Mouse (Mus musculus) hindbrain, embryonic 16.5 days (tissue): ENCODE results near the gene Sipa1l2. TPM values are rescaled to one million over a fixed set of nuclear protein-coding genes. Genes with fewer than 3 reads are reported as not detected.

Source experiments
- ATAC-seq: fragments of 200-750 bp; cut with Nextera tagmentation; 2 replicates; pipeline ENCODE4 v1.8.0; 2017; ENCODE audit warnings: moderate TSS enrichment, moderate library complexity
- H3K27ac ChIP-seq: fragments of 300-500 bp; sonication (generic); 2 replicates; pipeline ENCODE4 v1.5.1; 2014; ENCODE audit warnings: low read depth, mild to moderate bottlenecking, control low read depth, low read length, moderate library complexity
- H3K27me3 ChIP-seq: fragments of 300-500 bp; sonication (generic); replicated peaks from 2 replicates; pipeline ENCODE4 v1.6.1; 2014; ENCODE audit warnings: low read length; ENCODE audit not compliant: control insufficient read depth, insufficient read depth
- H3K36me3 ChIP-seq: fragments of 300-500 bp; sonication (generic); 2 replicates; pipeline ENCODE4 v1.6.1; 2014; ENCODE audit warnings: mild to moderate bottlenecking, low read length, moderate library complexity, mixed read lengths; ENCODE audit not compliant: control insufficient read depth, insufficient read depth
- H3K4me1 ChIP-seq: fragments of 300-500 bp; sonication (generic); 2 replicates; pipeline ENCODE4 v1.6.1; 2014; ENCODE audit warnings: low read depth, low read length; ENCODE audit not compliant: control insufficient read depth, insufficient read depth
- H3K4me2 ChIP-seq: fragments of 300-500 bp; sonication (generic); 2 replicates; pipeline ENCODE4 v1.6.1; 2014; ENCODE audit warnings: mild to moderate bottlenecking, low read length, control low read depth, moderate library complexity
- H3K4me3 ChIP-seq: fragments of 300-500 bp; sonication (generic); 2 replicates; pipeline ENCODE4 v1.5.1; 2014; ENCODE audit warnings: mild to moderate bottlenecking, low read length, control low read depth, moderate library complexity
- H3K9ac ChIP-seq: fragments of 300-500 bp; sonication (generic); 2 replicates; pipeline ENCODE4 v1.6.1; 2014; ENCODE audit warnings: low read depth, mild to moderate bottlenecking, control low read depth, low read length, moderate library complexity
- H3K9me3 ChIP-seq: fragments of 300-500 bp; sonication (generic); 2 replicates; pipeline ENCODE4 v1.6.1; 2014; ENCODE audit warnings: mild to moderate bottlenecking, low read length, moderate library complexity; ENCODE audit not compliant: control insufficient read depth
- WGBS: fragments of 180-500 bp; shearing (Covaris S2); extraction: QIAGEN DNeasy Blood & Tissue Kit; methylation state at CpG from one replicate; pipeline ENCODE4 v1.1.7; 2014; 5-methylcytosine and 5-hydroxymethylcytosine counted together
- polyA plus RNA-seq: library from polyadenylated mRNA; unstranded; fragments of >200 nt; fragmentation: Nextera tagmentation; extraction: Ambion mirVana; gene quantifications from 2 replicates; pipeline ENCODE4 v1.2.1, GENCODE M21; 2015

The Sipa1l2 gene
- polyA plus RNA-seq, 1 experiment from 2014 or later = 15.9 TPM

- H3K27me3 ChIP-seq = no peaks in the 10 kb centered on the region
- peaks cover 6% of the 10 kb centered on the region for H3K4me1 ChIP-seq
- H3K9me3 ChIP-seq = no peaks in the 10 kb centered on the region
- H3K36me3 ChIP-seq = peaks cover 7% of the 10 kb centered on the region; the same call in 1 of the 2 replicates
- H3K4me2 ChIP-seq = no peak overlapping the region
- H3K4me3 ChIP-seq = no peak overlapping the region
- 64% methylated on average over 14 of the region's 14 CpGs for WGBS
- H3K27ac ChIP-seq = no peak overlapping the region; the same call in 1 of the 2 replicates
- no peak overlapping the region for H3K9ac ChIP-seq
- no peak for ATAC-seq
Measured at GRCm38 (mm10) chr8:125419202-125419830, 150.3 kb downstream of the Sipa1l2 start.

- whole genome bisulfite sequencing = 76% methylated on average over 6 of the region's 6 CpGs
- Histone ChIP-seq H3K27me3 (no peaks in the 10 kb centered on the region), H3K27ac (no peak overlapping the region), H3K4me2 (no peak overlapping the region), H3K36me3 (0 out of 2 replicates have a peak, but pooled peaks cover 5% of the 10 kb centered on the region), H3K4me3 (no peak overlapping the region), H3K4me1 (peaks cover 5% of the 10 kb centered on the region), H3K9ac (no peak overlapping the region), H3K9me3 (no peaks in the 10 kb centered on the region)
- ATAC-seq = peak; percentile 49; the same call in 1 of the 2 replicates
Measured at GRCm38 (mm10) chr8:125416146-125416545, 153.5 kb downstream of the Sipa1l2 start.

- 0 out of 2 replicates have a peak, but pooled peaks cover 2% of the 10 kb centered on the region for H3K36me3 ChIP-seq
- ATAC-seq = no peak
- peaks cover 5% of the 10 kb centered on the region for H3K4me1 ChIP-seq
- no peak overlapping the region for H3K9ac ChIP-seq
- H3K27me3 ChIP-seq = no peaks in the 10 kb centered on the region
- WGBS = 90% methylated on average over 8 of the region's 8 CpGs
- no peaks in the 10 kb centered on the region for H3K9me3 ChIP-seq
- H3K27ac ChIP-seq = no peak overlapping the region
- H3K4me3 ChIP-seq = no peak overlapping the region
- no peak overlapping the region for H3K4me2 ChIP-seq
Measured at GRCm38 (mm10) chr8:125414651-125415050, 155.0 kb downstream of the Sipa1l2 start.

- Histone ChIP-seq H3K27ac (no peak overlapping the region), H3K9me3 (no peaks in the 10 kb centered on the region), H3K36me3 (0 out of 2 replicates have a peak, but pooled peaks cover 2% of the 10 kb centered on the region), H3K27me3 (no peaks in the 10 kb centered on the region), H3K4me3 (no peak overlapping the region), H3K4me2 (no peak overlapping the region), H3K9ac (no peak overlapping the region), H3K4me1 (peaks cover 5% of the 10 kb centered on the region)
- WGBS = 27% methylated on average over 13 of the region's 13 CpGs
- no peak for ATAC-seq
Measured at GRCm38 (mm10) chr8:125413001-125413909, 156.4 kb downstream of the Sipa1l2 start.

- no peaks in the 10 kb centered on the region for H3K36me3 ChIP-seq
- no peaks in the 10 kb centered on the region for H3K27me3 ChIP-seq
- H3K9me3 ChIP-seq = no peaks in the 10 kb centered on the region
- no peak overlapping the region for H3K9ac ChIP-seq
- ATAC-seq = no peak
- no peak overlapping the region for H3K4me2 ChIP-seq
- peaks cover 10% of the 10 kb centered on the region for H3K4me1 ChIP-seq
- WGBS = 72% methylated on average over 5 of the region's 5 CpGs
- no peak overlapping the region for H3K27ac ChIP-seq
- no peak overlapping the region for H3K4me3 ChIP-seq
Measured at GRCm38 (mm10) chr8:125410646-125411045, 159.0 kb downstream of the Sipa1l2 start.

- WGBS = 12% methylated on average over 9 of the region's 9 CpGs
- H3K27ac ChIP-seq = no peak overlapping the region
Measured at GRCm38 (mm10) chr8:125407672-125408071, 161.9 kb downstream of the Sipa1l2 start.

GRCm38 (mm10) chr8:125406453-125406852 lies 163.2 kb downstream of the Sipa1l2 start:
- H3K27me3 ChIP-seq = no peaks in the 10 kb centered on the region
- no peak overlapping the region for H3K9ac ChIP-seq
- no peak overlapping the region for H3K27ac ChIP-seq
- H3K4me1 ChIP-seq = peaks cover 6% of the 10 kb centered on the region
- WGBS = 48% methylated on average over 5 of the region's 5 CpGs
- peak; percentile 48; the same call in 1 of the 2 replicates for ATAC-seq
- H3K4me3 ChIP-seq = no peak overlapping the region
- H3K9me3 ChIP-seq = no peaks in the 10 kb centered on the region
- no peak overlapping the region for H3K4me2 ChIP-seq
- no peaks in the 10 kb centered on the region for H3K36me3 ChIP-seq

More at GRCm38 (mm10) chr8:125407672-125408071, 161.9 kb downstream of the Sipa1l2 start:
- Histone ChIP-seq H3K4me1 (peaks cover 6% of the 10 kb centered on the region), H3K36me3 (no peaks in the 10 kb centered on the region), H3K4me3 (no peak overlapping the region), H3K9ac (0 out of 2 replicates have a peak overlapping the region, but pooled peaks have one; percentile 29), H3K4me2 (no peak overlapping the region), H3K27me3 (no peaks in the 10 kb centered on the region), H3K9me3 (no peaks in the 10 kb centered on the region)
- ATAC-seq = peak; percentile 40; the same call in 1 of the 2 replicates

- no peak overlapping the region for H3K27ac ChIP-seq
- no peaks in the 10 kb centered on the region for H3K9me3 ChIP-seq
- no peak overlapping the region for H3K4me3 ChIP-seq
- no peaks in the 10 kb centered on the region for H3K27me3 ChIP-seq
- H3K9ac ChIP-seq = no peak overlapping the region
- no peak for ATAC-seq
- WGBS = 92% methylated on average over 3 of the region's 3 CpGs
- H3K36me3 ChIP-seq = no peaks in the 10 kb centered on the region
- no peak overlapping the region for H3K4me2 ChIP-seq
- H3K4me1 ChIP-seq = no peaks in the 10 kb centered on the region; the same call in 1 of the 2 replicates
Measured at GRCm38 (mm10) chr8:125401350-125401749, 168.3 kb downstream of the Sipa1l2 start.

- Histone ChIP-seq H3K4me3 (no peak overlapping the region), H3K36me3 (no peaks in the 10 kb centered on the region), H3K9ac (no peak overlapping the region), H3K9me3 (no peaks in the 10 kb centered on the region), H3K27me3 (no peaks in the 10 kb centered on the region), H3K27ac (no peak overlapping the region), H3K4me1 (no peaks in the 10 kb centered on the region; the same call in 1 of the 2 replicates), H3K4me2 (no peak overlapping the region)
- 44% methylated on average over 11 of the region's 14 CpGs for WGBS
- no peak for ATAC-seq
Measured at GRCm38 (mm10) chr8:125397981-125398380, 171.6 kb downstream of the Sipa1l2 start.
